Mouse (Mus musculus): ENCODE measurements around the gene Tex45. TPM values are rescaled to one million over a fixed set of nuclear protein-coding genes. Genes with fewer than 3 reads are reported as not detected.

Tex45 gene
- polyA plus RNA-seq, 1 experiment, result not detected

DNA sequence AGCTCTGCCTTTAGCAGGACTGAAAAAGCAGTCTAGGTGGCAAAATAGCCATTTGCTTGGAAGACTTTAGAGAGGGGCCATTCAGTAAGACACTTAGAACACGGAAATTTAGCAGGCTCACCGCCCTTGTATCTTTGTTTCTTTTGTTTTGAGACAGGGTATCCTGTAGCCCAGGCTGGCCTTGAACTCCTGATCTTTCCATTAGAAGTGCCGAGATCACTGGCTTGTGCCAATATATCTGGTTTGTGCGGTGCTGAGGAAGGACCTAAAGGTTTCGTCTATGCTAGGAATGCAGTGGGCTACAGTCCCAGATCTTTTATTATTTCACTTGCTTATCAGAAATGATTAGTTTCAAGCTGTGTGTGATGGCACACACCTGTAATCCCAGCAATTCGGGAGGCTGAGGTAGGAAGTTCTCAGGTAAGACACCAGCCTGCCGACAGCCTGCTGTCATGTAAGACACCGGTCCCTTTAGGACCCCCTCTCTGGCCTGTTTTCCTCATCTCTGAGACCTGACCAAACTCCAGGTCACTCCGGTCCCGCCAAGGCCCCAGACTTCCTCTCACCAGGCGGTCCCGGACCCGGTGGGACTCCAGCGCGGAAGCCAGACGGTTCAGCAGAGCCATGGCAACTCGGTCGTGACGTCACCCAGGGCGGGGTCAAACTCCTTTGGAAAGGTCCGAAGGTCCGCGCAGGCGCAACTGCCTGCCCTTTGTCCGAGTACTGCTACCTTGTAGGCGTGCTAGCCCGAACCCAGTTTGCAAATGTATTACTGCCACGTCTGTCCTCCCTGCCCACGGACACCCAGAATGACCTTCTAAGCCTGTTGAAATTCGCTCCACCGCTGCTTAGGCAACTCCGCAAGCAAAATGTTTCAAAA is 3.4 kb upstream of the Tex45 start, which contains the start of gene Pex11g:
Pex11g (minus strand) TSS at position 675 of the 880 bp plus-strand sequence.
- no peaks in the 10 kb centered on the region for H3K79me2 ChIP-seq (ENCODE audit: control insufficient read depth, insufficient read depth)
- peak within 1 kb of the TSS; percentile 25 for H3ac ChIP-seq (ENCODE audit: control insufficient read depth, insufficient read length)
- no peaks in the 10 kb centered on the region for H3K27me3 ChIP-seq (ENCODE audit: control insufficient read depth, insufficient read depth, insufficient read length)
- H3K4me2 ChIP-seq (ENCODE audit: low read depth), result peak within 1 kb of the TSS; percentile 81
- TF ChIP-seq CEBPB (IDR thresholded peaks at IDR 0.05; ENCODE audit: insufficient read depth, poor library complexity, severe bottlenecking) (no peak), MAX (IDR thresholded peaks at IDR 0.05; ENCODE audit: low read depth) (no peak), POLR2A (IDR thresholded peaks at IDR 0.05; ENCODE audit: insufficient read length, low read depth) (peak; percentile 85), POLR2AphosphoS2 (IDR thresholded peaks at IDR 0.05; ENCODE audit: insufficient read length, low read depth) (peak; percentile 87)
- no peaks in the 10 kb centered on the region for H3K36me3 ChIP-seq (ENCODE audit: control insufficient read depth, insufficient read depth)
- peak within 1 kb of the TSS; percentile 39 for H3K4me3 ChIP-seq

DNA sequence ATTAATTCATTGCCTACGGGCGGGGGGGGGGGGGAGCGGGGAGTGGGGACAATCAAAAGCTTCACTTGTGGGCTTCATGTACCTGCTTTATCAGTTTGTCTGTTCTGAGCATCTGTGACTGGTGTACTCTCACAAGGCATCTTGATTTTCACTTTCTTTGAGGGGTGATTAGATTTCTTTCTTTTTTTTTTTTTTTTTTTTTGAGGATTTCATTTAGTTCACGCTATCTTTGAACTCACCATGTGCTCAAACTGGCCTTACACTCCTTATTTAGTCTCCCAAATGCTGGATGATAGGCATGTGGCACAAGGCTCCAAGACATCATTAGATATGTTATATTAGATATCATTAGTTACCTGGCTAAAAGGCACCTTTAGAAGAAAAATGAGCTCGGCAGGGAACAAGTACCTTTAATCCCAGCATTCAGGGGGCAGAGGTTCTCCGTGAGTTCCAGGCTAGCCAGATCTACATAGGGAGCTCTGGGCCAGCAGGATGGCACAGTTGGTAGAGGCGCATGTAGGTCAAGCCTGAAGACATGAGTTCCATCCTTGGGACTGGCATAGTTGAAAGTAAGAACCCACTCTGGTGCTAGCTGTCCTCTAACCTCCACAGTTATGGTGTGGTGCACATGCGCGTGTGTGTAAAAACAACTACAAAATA is 2.6 kb upstream of the Tex45 start:
- Histone ChIP-seq H3K27me3 (ENCODE audit: control insufficient read depth, insufficient read depth, insufficient read length) (no peaks in the 10 kb centered on the region), H3K79me2 (ENCODE audit: control insufficient read depth, insufficient read depth) (no peaks in the 10 kb centered on the region), H3K4me3 (peak overlapping the region; percentile 39), H3K4me2 (ENCODE audit: low read depth) (peak overlapping the region; percentile 81), H3ac (ENCODE audit: control insufficient read depth, insufficient read length) (peak overlapping the region; percentile 25), H3K36me3 (ENCODE audit: control insufficient read depth, insufficient read depth) (no peaks in the 10 kb centered on the region)
- TF ChIP-seq POLR2AphosphoS2 (IDR thresholded peaks at IDR 0.05; ENCODE audit: insufficient read length, low read depth), result no peak
- TF ChIP-seq MYOG (IDR thresholded peaks at IDR 0.05; ENCODE audit: control insufficient read depth in 1 of 3, insufficient read depth in 1 of 3, insufficient read length in 2 of 3, low read depth in 2 of 3), result no peak
- no peak for TF ChIP-seq REST (IDR thresholded peaks at IDR 0.05; ENCODE audit: insufficient read depth, insufficient read length)
- TF ChIP-seq MYOD1 (IDR thresholded peaks at IDR 0.05; ENCODE audit: control insufficient read depth in 1 of 3, insufficient read length in 2 of 3, low read depth in 2 of 3), result no peak
- TF ChIP-seq TCF3 (IDR thresholded peaks at IDR 0.05; ENCODE audit: insufficient read length, low read depth), result no peak
- TF ChIP-seq POLR2A (IDR thresholded peaks at IDR 0.05; ENCODE audit: insufficient read length, low read depth), result no peak
- TF ChIP-seq SRF (IDR thresholded peaks at IDR 0.05; ENCODE audit: control insufficient read depth, insufficient read length, low read depth), result no peak
- TF ChIP-seq CEBPB (IDR thresholded peaks at IDR 0.05; ENCODE audit: insufficient read depth, poor library complexity, severe bottlenecking), result no peak
- TF ChIP-seq USF1 (IDR thresholded peaks at IDR 0.05; ENCODE audit: low read depth), result no peak
- no peak for TF ChIP-seq E2F4 (IDR thresholded peaks at IDR 0.05; ENCODE audit: insufficient read depth)

DNA sequence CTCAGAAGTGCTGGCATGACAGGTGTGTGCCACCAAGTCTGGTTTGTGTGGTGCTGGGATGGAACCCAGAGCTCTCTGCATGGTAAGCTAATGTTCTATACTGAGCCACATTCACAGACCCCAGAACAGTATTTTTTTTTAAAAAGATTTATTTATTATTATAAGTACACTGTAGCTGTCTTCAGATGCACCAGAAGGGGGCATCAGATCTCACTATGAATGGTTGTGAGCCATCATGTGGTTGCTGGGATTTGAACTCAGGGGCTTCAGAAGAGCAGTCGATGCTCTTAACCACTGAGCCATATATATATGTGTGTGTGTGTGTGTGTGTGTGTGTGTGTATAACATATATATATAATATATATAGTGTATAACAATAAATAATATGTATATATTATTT is 1.8 kb upstream of the Tex45 start:
- TF ChIP-seq POLR2AphosphoS2 (IDR thresholded peaks at IDR 0.05; ENCODE audit: insufficient read length, low read depth), result no peak
- no peak for TF ChIP-seq TCF3 (IDR thresholded peaks at IDR 0.05; ENCODE audit: insufficient read length, low read depth)
- TF ChIP-seq REST (IDR thresholded peaks at IDR 0.05; ENCODE audit: insufficient read depth, insufficient read length), result no peak
- TF ChIP-seq TCF12 (IDR thresholded peaks at IDR 0.05; ENCODE audit: insufficient read depth, poor library complexity, severe bottlenecking), result no peak
- no peak for TF ChIP-seq MAX (IDR thresholded peaks at IDR 0.05; ENCODE audit: low read depth)
- TF ChIP-seq MYOD1 (IDR thresholded peaks at IDR 0.05; ENCODE audit: control insufficient read depth in 1 of 3, insufficient read length in 2 of 3, low read depth in 2 of 3), result no peak
- no peak for TF ChIP-seq SRF (IDR thresholded peaks at IDR 0.05; ENCODE audit: control insufficient read depth, insufficient read length, low read depth)
- no peak for TF ChIP-seq MYOG (IDR thresholded peaks at IDR 0.05; ENCODE audit: control insufficient read depth in 1 of 3, insufficient read depth in 1 of 3, insufficient read length in 2 of 3, low read depth in 2 of 3)
- TF ChIP-seq CEBPB (IDR thresholded peaks at IDR 0.05; ENCODE audit: insufficient read depth, poor library complexity, severe bottlenecking), result no peak
- no peak for TF ChIP-seq E2F4 (IDR thresholded peaks at IDR 0.05; ENCODE audit: insufficient read depth)
- no peak for TF ChIP-seq POLR2A (IDR thresholded peaks at IDR 0.05; ENCODE audit: insufficient read length, low read depth)
- no peak for TF ChIP-seq USF1 (IDR thresholded peaks at IDR 0.05; ENCODE audit: low read depth)
- no peak overlapping the region for H3K4me2 ChIP-seq (ENCODE audit: low read depth)
- no peaks in the 10 kb centered on the region for H3K36me3 ChIP-seq (ENCODE audit: control insufficient read depth, insufficient read depth)
- H3ac ChIP-seq (ENCODE audit: control insufficient read depth, insufficient read length), result no peak overlapping the region
- H3K79me2 ChIP-seq (ENCODE audit: control insufficient read depth, insufficient read depth), result no peaks in the 10 kb centered on the region
- no peaks in the 10 kb centered on the region for H3K27me3 ChIP-seq (ENCODE audit: control insufficient read depth, insufficient read depth, insufficient read length)
- H3K4me3 ChIP-seq, result no peak overlapping the region

- Histone ChIP-seq H3K79me2 (ENCODE audit: control insufficient read depth, insufficient read depth) (no peaks in the 10 kb centered on the region), H3K36me3 (ENCODE audit: control insufficient read depth, insufficient read depth) (no peaks in the 10 kb centered on the region), H3K4me2 (ENCODE audit: low read depth) (no peak overlapping the region), H3K27me3 (ENCODE audit: control insufficient read depth, insufficient read depth, insufficient read length) (no peaks in the 10 kb centered on the region), H3K4me3 (no peak overlapping the region), H3ac (ENCODE audit: control insufficient read depth, insufficient read length) (no peak overlapping the region)
- no peak for TF ChIP-seq E2F4 (IDR thresholded peaks at IDR 0.05; ENCODE audit: insufficient read depth)
- no peak for TF ChIP-seq MYOD1 (IDR thresholded peaks at IDR 0.05; ENCODE audit: control insufficient read depth in 1 of 3, insufficient read length in 2 of 3, low read depth in 2 of 3)
- no peak for TF ChIP-seq REST (IDR thresholded peaks at IDR 0.05; ENCODE audit: insufficient read depth, insufficient read length)
- no peak for TF ChIP-seq MYOG (IDR thresholded peaks at IDR 0.05; ENCODE audit: control insufficient read depth in 1 of 3, insufficient read depth in 1 of 3, insufficient read length in 2 of 3, low read depth in 2 of 3)
- TF ChIP-seq CEBPB (IDR thresholded peaks at IDR 0.05; ENCODE audit: insufficient read depth, poor library complexity, severe bottlenecking), result no peak
- TF ChIP-seq MAX (IDR thresholded peaks at IDR 0.05; ENCODE audit: low read depth), result no peak
- TF ChIP-seq TCF3 (IDR thresholded peaks at IDR 0.05; ENCODE audit: insufficient read length, low read depth), result no peak
- TF ChIP-seq SRF (IDR thresholded peaks at IDR 0.05; ENCODE audit: control insufficient read depth, insufficient read length, low read depth), result no peak
- no peak for TF ChIP-seq POLR2A (IDR thresholded peaks at IDR 0.05; ENCODE audit: insufficient read length, low read depth)
- TF ChIP-seq TCF12 (IDR thresholded peaks at IDR 0.05; ENCODE audit: insufficient read depth, poor library complexity, severe bottlenecking), result no peak
- no peak for TF ChIP-seq POLR2AphosphoS2 (IDR thresholded peaks at IDR 0.05; ENCODE audit: insufficient read length, low read depth)
- no peak for TF ChIP-seq USF1 (IDR thresholded peaks at IDR 0.05; ENCODE audit: low read depth)
These were observed 5.2 kb downstream of the Tex45 start for GRCm38 (mm10) chr8:3475715-3476429.
